Mouse (Mus musculus) MEL-GATA-1-ER (cell line): ENCODE results near the gene Tsc2.
"Not testable (repeated sequence)": the region's sequence is repeated elsewhere in the genome, so short reads cannot be mapped to it uniquely, and the experiment has no call there.

Source experiments
- DNase-seq: peaks from one replicate; pipeline ENCODE4 v3.0.0-alpha.2; 2012; ENCODE audit warnings: low read depth; ENCODE audit errors: extremely low read depth

Gene Tsc2

GRCm38 (mm10) chr17:24632167-24632812, at the start of gene Tsc2, which contains the start of gene Nthl1:
Gene Tsc2 (minus strand): TSS chr17:24632630.
Gene Nthl1 (plus strand): TSS chr17:24632680.
- peak; percentile 87 for DNase-seq

- DNase-seq = no peak
These were observed 45.2 kb upstream of the Tsc2 start for GRCm38 (mm10) chr17:24677500-24678080.

- DNase-seq = no peak
These were observed 44.4 kb upstream of the Tsc2 start for GRCm38 (mm10) chr17:24676877-24677276.

- peak; percentile 56 for DNase-seq
These were observed 43.8 kb upstream of the Tsc2 start for GRCm38 (mm10) chr17:24676187-24676586.

GRCm38 (mm10) chr17:24674277-24674676, 41.8 kb upstream of the Tsc2 start:
- DNase-seq = no peak

- DNase-seq = no peak
These were observed 39.7 kb upstream of the Tsc2 start for GRCm38 (mm10) chr17:24672141-24672540.

GRCm38 (mm10) chr17:24671346-24671745, 38.9 kb upstream of the Tsc2 start:
- no peak for DNase-seq

- DNase-seq = no peak
These were observed 37.9 kb upstream of the Tsc2 start for GRCm38 (mm10) chr17:24670246-24670844.

GRCm38 (mm10) chr17:24669545-24670245, 37.3 kb upstream of the Tsc2 start, which contains the start of gene Zfp598:
Gene Zfp598 (plus strand): TSS chr17:24669687.
- peak; percentile 83 for DNase-seq

- not testable (repeated sequence) for DNase-seq
These were observed 36.7 kb upstream of the Tsc2 start for GRCm38 (mm10) chr17:24669214-24669544.

GRCm38 (mm10) chr17:24667416-24667815, 35.0 kb upstream of the Tsc2 start:
- DNase-seq = peak; percentile 53

GRCm38 (mm10) chr17:24667011-24667410, 34.6 kb upstream of the Tsc2 start:
- not testable (repeated sequence) for DNase-seq

GRCm38 (mm10) chr17:24658017-24658758, 25.8 kb upstream of the Tsc2 start, which contains the start of gene Npw:
Gene Npw (minus strand): TSS chr17:24658457.
- DNase-seq = no peak

- DNase-seq = no peak
These were observed 22.5 kb upstream of the Tsc2 start for GRCm38 (mm10) chr17:24654969-24655368.

- DNase-seq = no peak
These were observed 21.7 kb upstream of the Tsc2 start for GRCm38 (mm10) chr17:24653967-24654710.

- no peak for DNase-seq
These were observed 19.4 kb upstream of the Tsc2 start for GRCm38 (mm10) chr17:24651835-24652234.

- DNase-seq = no peak
These were observed 18.3 kb upstream of the Tsc2 start for GRCm38 (mm10) chr17:24650766-24651165.

GRCm38 (mm10) chr17:24650070-24650616, 17.7 kb upstream of the Tsc2 start, which contains the start of gene Slc9a3r2:
Gene Slc9a3r2 (minus strand): TSS chr17:24650327.
- DNase-seq = no peak

GRCm38 (mm10) chr17:24649581-24650069, 17.2 kb upstream of the Tsc2 start:
- no peak for DNase-seq
